Mouse (Mus musculus) liver, postnatal 0 days (tissue): ENCODE data around the gene Chd6. TPM values are rescaled to one million over a fixed set of nuclear protein-coding genes. Genes with fewer than 3 reads are reported as not detected.

Source experiments
- ATAC-seq: fragments of 200-750 bp; cut with Nextera tagmentation; 2 replicates; pipeline ENCODE4 v1.8.0; 2017; ENCODE audit warnings: mild to moderate bottlenecking, moderate library complexity
- DNase-seq: peaks from one replicate; pipeline ENCODE4 v3.0.0-alpha.2; 2016
- H3K27ac ChIP-seq: fragments of 300-500 bp; sonication (generic); 2 replicates; pipeline ENCODE4 v1.5.1; 2014; ENCODE audit warnings: antibody characterized with exemption, moderate library complexity, mild to moderate bottlenecking, low read depth
- H3K27me3 ChIP-seq: fragments of 300-500 bp; sonication (generic); 2 replicates; pipeline ENCODE4 v1.6.1; 2014; ENCODE audit warnings: low read length, control low read depth, mixed read lengths; ENCODE audit not compliant: insufficient read depth
- H3K36me3 ChIP-seq: fragments of 300-500 bp; sonication (generic); replicated peaks from 2 replicates; pipeline ENCODE4 v1.6.1; 2014; ENCODE audit warnings: mild to moderate bottlenecking, control low read depth, low read length, moderate library complexity, mixed read lengths; ENCODE audit not compliant: insufficient read depth
- H3K4me1 ChIP-seq: fragments of 300-500 bp; sonication (generic); 2 replicates; pipeline ENCODE4 v1.6.1; 2014; ENCODE audit warnings: antibody characterized with exemption, mild to moderate bottlenecking, control low read depth; ENCODE audit not compliant: insufficient read depth
- H3K4me2 ChIP-seq: fragments of 300-500 bp; sonication (generic); 2 replicates; pipeline ENCODE4 v1.6.1; 2014; ENCODE audit warnings: low read depth, mild to moderate bottlenecking, low read length, moderate library complexity, mixed read lengths
- H3K4me3 ChIP-seq: fragments of 300-500 bp; sonication (generic); 2 replicates; pipeline ENCODE4 v1.5.1; 2014; ENCODE audit warnings: low read depth, low read length
- H3K9ac ChIP-seq: fragments of 300-500 bp; sonication (generic); replicated peaks from 2 replicates; pipeline ENCODE4 v1.6.1; 2014; ENCODE audit warnings: mild to moderate bottlenecking, moderate library complexity
- H3K9me3 ChIP-seq: fragments of 300-500 bp; sonication (generic); 2 replicates; pipeline ENCODE4 v1.6.1; 2016; ENCODE audit warnings: mild to moderate bottlenecking, control low read depth, low read length, mixed read lengths
- CTCF ChIP-seq: sonication (generic); IDR thresholded peaks from 2 replicates; pipeline ENCODE4 v1.5.1; 2016; ENCODE audit warnings: antibody characterized with exemption, low read depth
- EP300 ChIP-seq: IDR thresholded peaks from 2 replicates; pipeline ENCODE4 v1.6.1; 2016; ENCODE audit warnings: antibody characterized with exemption, low read depth, mild to moderate bottlenecking
- WGBS: fragments of 180-500 bp; shearing (Covaris S2); extraction: QIAGEN DNeasy Blood & Tissue Kit; methylation state at CpG from one replicate; pipeline ENCODE4 v1.1.7; 2014; ENCODE audit not compliant: insufficient replicate concordance; 5-methylcytosine and 5-hydroxymethylcytosine counted together
- polyA plus RNA-seq: library from polyadenylated mRNA; unstranded; fragments of >200 nt; fragmentation: Nextera tagmentation; extraction: Ambion mirVana; gene quantifications from 2 replicates; pipeline ENCODE4 v1.2.1, GENCODE M21; 2015

Gene Chd6
- polyA plus RNA-seq, 1 experiment from 2014 or later: 4.0 TPM

GRCm38 (mm10) chr2:160934451-160934850 lies 174.4 kb downstream of the Chd6 start:
- no peak overlapping the region for H3K9ac ChIP-seq
- H3K27ac ChIP-seq: no peak overlapping the region
- H3K4me2 ChIP-seq: no peak overlapping the region
- H3K36me3 ChIP-seq: no peaks in the 10 kb centered on the region
- H3K9me3 ChIP-seq: no peaks in the 10 kb centered on the region
- WGBS: 74% methylated on average over 4 of the region's 4 CpGs
- TF ChIP-seq CTCF (no peak), EP300 (no peak)
- ATAC-seq (no peak), DNase-seq (no peak)
- H3K27me3 ChIP-seq: no peaks in the 10 kb centered on the region
- no peak overlapping the region for H3K4me3 ChIP-seq
- H3K4me1 ChIP-seq: no peaks in the 10 kb centered on the region

GRCm38 (mm10) chr2:160933890-160934289 lies 175.0 kb downstream of the Chd6 start:
- no peak overlapping the region for H3K27ac ChIP-seq
- no peak overlapping the region for H3K4me3 ChIP-seq
- no peak for TF ChIP-seq EP300
- TF ChIP-seq CTCF: peak; percentile 28
- H3K27me3 ChIP-seq: no peaks in the 10 kb centered on the region
- H3K36me3 ChIP-seq: no peaks in the 10 kb centered on the region
- no peaks in the 10 kb centered on the region for H3K9me3 ChIP-seq
- H3K9ac ChIP-seq: no peak overlapping the region
- ATAC-seq (no peak), DNase-seq (no peak)
- no peaks in the 10 kb centered on the region for H3K4me1 ChIP-seq
- WGBS: 58% methylated on average over 5 of the region's 5 CpGs
- H3K4me2 ChIP-seq: no peak overlapping the region

- Histone ChIP-seq H3K27me3 (no peaks in the 10 kb centered on the region), H3K36me3 (no peaks in the 10 kb centered on the region), H3K4me2 (no peak overlapping the region), H3K4me1 (no peaks in the 10 kb centered on the region), H3K27ac (no peak overlapping the region), H3K9ac (no peak overlapping the region), H3K4me3 (no peak overlapping the region), H3K9me3 (no peaks in the 10 kb centered on the region)
- ATAC-seq (no peak), DNase-seq (no peak)
- 56% methylated on average over 3 of the region's 3 CpGs for WGBS
- no peak for TF ChIP-seq CTCF
- no peak for TF ChIP-seq EP300
Measured at GRCm38 (mm10) chr2:160932981-160933380, 175.9 kb downstream of the Chd6 start.

- Histone ChIP-seq H3K4me3 (no peak overlapping the region), H3K27ac (no peak overlapping the region), H3K27me3 (no peaks in the 10 kb centered on the region), H3K4me1 (no peaks in the 10 kb centered on the region), H3K4me2 (no peak overlapping the region), H3K9me3 (no peaks in the 10 kb centered on the region), H3K9ac (no peak overlapping the region), H3K36me3 (no peaks in the 10 kb centered on the region)
- WGBS: 75% methylated on average over 8 of the region's 8 CpGs
- TF ChIP-seq CTCF (no peak), EP300 (no peak)
- DNase-seq: no peak
- no peak for ATAC-seq
Measured at GRCm38 (mm10) chr2:160932325-160932724, 176.6 kb downstream of the Chd6 start.

GRCm38 (mm10) chr2:160931378-160931777 lies 177.5 kb downstream of the Chd6 start:
- Histone ChIP-seq H3K4me1 (no peaks in the 10 kb centered on the region), H3K36me3 (no peaks in the 10 kb centered on the region), H3K27ac (no peak overlapping the region), H3K9me3 (no peaks in the 10 kb centered on the region), H3K9ac (no peak overlapping the region), H3K4me2 (no peak overlapping the region), H3K4me3 (no peak overlapping the region), H3K27me3 (no peaks in the 10 kb centered on the region)
- ATAC-seq: no peak
- TF ChIP-seq EP300 (no peak), CTCF (0 out of 2 replicates have a peak, but pooled peaks have one; percentile 19)
- no peak for DNase-seq
- WGBS: 80% methylated on average over 5 of the region's 5 CpGs

GRCm38 (mm10) chr2:160925203-160925602 lies 183.7 kb downstream of the Chd6 start:
- DNase-seq (no peak), ATAC-seq (no peak)
- Histone ChIP-seq H3K9ac (no peak overlapping the region), H3K27ac (no peak overlapping the region), H3K9me3 (no peaks in the 10 kb centered on the region), H3K36me3 (no peaks in the 10 kb centered on the region), H3K27me3 (no peaks in the 10 kb centered on the region), H3K4me1 (no peaks in the 10 kb centered on the region), H3K4me2 (no peak overlapping the region), H3K4me3 (no peak overlapping the region)
- TF ChIP-seq CTCF (no peak), EP300 (no peak)
- 67% methylated on average over 9 of the region's 9 CpGs for WGBS

- Histone ChIP-seq H3K36me3 (no peaks in the 10 kb centered on the region), H3K27ac (no peak overlapping the region), H3K9me3 (no peaks in the 10 kb centered on the region), H3K4me1 (no peaks in the 10 kb centered on the region), H3K9ac (no peak overlapping the region), H3K27me3 (no peaks in the 10 kb centered on the region), H3K4me2 (no peak overlapping the region), H3K4me3 (no peak overlapping the region)
- WGBS: 75% methylated on average over 5 of the region's 7 CpGs
- DNase-seq: no peak
- no peak for ATAC-seq
- no peak for TF ChIP-seq EP300
- TF ChIP-seq CTCF: no peak
Measured at GRCm38 (mm10) chr2:160921285-160921684, 187.6 kb downstream of the Chd6 start.
